Mouse (Mus musculus) neural tube, embryonic 14.5 days (tissue): ENCODE measurements around the gene Trim8. TPM values are rescaled to one million over a fixed set of nuclear protein-coding genes. Genes with fewer than 3 reads are reported as not detected.
A peak's percentile ranks its signal among the peaks of the same experiment; 100 is the strongest.

Source experiments
- ATAC-seq: fragments of 200-750 bp; cut with Nextera tagmentation; 2 replicates; pipeline ENCODE4 v1.8.0; 2017; ENCODE audit warnings: low read depth, mild to moderate bottlenecking, moderate TSS enrichment, moderate library complexity
- H3K27ac ChIP-seq: fragments of 300-500 bp; sonication (generic); 2 replicates; pipeline ENCODE4 v1.5.1; 2014; ENCODE audit warnings: low read depth, mild to moderate bottlenecking, control low read depth, low read length, moderate library complexity, mixed read lengths
- H3K27me3 ChIP-seq: fragments of 300-500 bp; sonication (generic); 2 replicates; pipeline ENCODE4 v1.6.1; 2014; ENCODE audit warnings: low read length; ENCODE audit not compliant: control insufficient read depth, insufficient read depth
- H3K36me3 ChIP-seq: fragments of 300-500 bp; sonication (generic); 2 replicates; pipeline ENCODE4 v1.6.1; 2014; ENCODE audit warnings: low read length, mixed read lengths; ENCODE audit not compliant: control insufficient read depth, insufficient read depth
- H3K4me1 ChIP-seq: fragments of 300-500 bp; sonication (generic); 2 replicates; pipeline ENCODE4 v1.6.1; 2014; ENCODE audit warnings: low read length; ENCODE audit not compliant: control insufficient read depth, insufficient read depth
- H3K4me2 ChIP-seq: fragments of 300-500 bp; sonication (generic); 2 replicates; pipeline ENCODE4 v1.6.1; 2014; ENCODE audit warnings: mild to moderate bottlenecking, low read depth, low read length, control low read depth
- H3K4me3 ChIP-seq: fragments of 300-500 bp; sonication (generic); 2 replicates; pipeline ENCODE4 v1.5.1; 2014; ENCODE audit warnings: low read depth, low read length, control low read depth, mixed read lengths
- H3K9ac ChIP-seq: fragments of 300-500 bp; sonication (generic); replicated peaks from 2 replicates; pipeline ENCODE4 v1.6.1; 2014; ENCODE audit warnings: low read depth, mild to moderate bottlenecking, control low read depth, low read length, mixed read lengths
- H3K9me3 ChIP-seq: fragments of 300-500 bp; sonication (generic); 2 replicates; pipeline ENCODE4 v1.6.1; 2016; ENCODE audit warnings: low read length; ENCODE audit not compliant: control insufficient read depth
- WGBS: fragments of 180-500 bp; shearing (Covaris S2); extraction: QIAGEN DNeasy Blood & Tissue Kit; methylation state at CpG from one replicate; pipeline ENCODE4 v1.1.7; 2014; 5-methylcytosine and 5-hydroxymethylcytosine counted together
- polyA plus RNA-seq: library from polyadenylated mRNA; unstranded; fragments of >200 nt; fragmentation: Nextera tagmentation; extraction: Ambion mirVana; gene quantifications from 2 replicates; pipeline ENCODE4 v1.2.1, GENCODE M21; 2014

Gene Trim8
- polyA plus RNA-seq, 1 experiment from 2014 or later = 32.2 TPM

GRCm38 (mm10) chr19:46483701-46484328 lies 17.7 kb upstream of the Trim8 start:
- H3K36me3 ChIP-seq = peaks cover 9% of the 10 kb centered on the region
- no peaks in the 10 kb centered on the region for H3K9me3 ChIP-seq
- no peak overlapping the region for H3K4me2 ChIP-seq
- WGBS = 66% methylated on average over 15 of the region's 15 CpGs
- H3K27ac ChIP-seq = peak overlapping the region; percentile 39
- no peaks in the 10 kb centered on the region for H3K27me3 ChIP-seq
- H3K4me1 ChIP-seq = 0 out of 2 replicates have a peak, but pooled peaks cover 7% of the 10 kb centered on the region
- no peak for ATAC-seq
- H3K4me3 ChIP-seq = no peak overlapping the region
- no peak overlapping the region for H3K9ac ChIP-seq

- Histone ChIP-seq H3K27ac (peak overlapping the region; percentile 39; the same call in 1 of the 2 replicates), H3K4me2 (no peak overlapping the region), H3K36me3 (peaks cover 9% of the 10 kb centered on the region), H3K4me1 (0 out of 2 replicates have a peak, but pooled peaks cover 7% of the 10 kb centered on the region), H3K4me3 (no peak overlapping the region), H3K27me3 (no peaks in the 10 kb centered on the region), H3K9me3 (no peaks in the 10 kb centered on the region), H3K9ac (no peak overlapping the region)
- WGBS = 77% methylated on average over 5 of the region's 5 CpGs
- ATAC-seq = no peak
Measured at GRCm38 (mm10) chr19:46484518-46484917, 17.0 kb upstream of the Trim8 start.

- 70% methylated on average over 9 of the region's 9 CpGs for WGBS
- peaks cover 5% of the 10 kb centered on the region for H3K36me3 ChIP-seq
- H3K27ac ChIP-seq = no peak overlapping the region
- no peaks in the 10 kb centered on the region for H3K9me3 ChIP-seq
- H3K27me3 ChIP-seq = no peaks in the 10 kb centered on the region
- H3K4me1 ChIP-seq = 0 out of 2 replicates have a peak, but pooled peaks cover 6% of the 10 kb centered on the region
- H3K9ac ChIP-seq = no peak overlapping the region
- H3K4me2 ChIP-seq = no peak overlapping the region
- H3K4me3 ChIP-seq = no peak overlapping the region
- no peak for ATAC-seq
Measured at GRCm38 (mm10) chr19:46485847-46486246, 15.7 kb upstream of the Trim8 start.

GRCm38 (mm10) chr19:46486709-46487108 lies 14.8 kb upstream of the Trim8 start:
- Histone ChIP-seq H3K36me3 (peaks cover 5% of the 10 kb centered on the region), H3K9me3 (no peaks in the 10 kb centered on the region), H3K9ac (no peak overlapping the region), H3K27me3 (no peaks in the 10 kb centered on the region), H3K4me1 (0 out of 2 replicates have a peak, but pooled peaks cover 2% of the 10 kb centered on the region), H3K4me2 (no peak overlapping the region), H3K27ac (no peak overlapping the region), H3K4me3 (no peak overlapping the region)
- 68% methylated on average over 2 of the region's 2 CpGs for WGBS
- ATAC-seq = no peak

GRCm38 (mm10) chr19:46489448-46489847 lies 12.1 kb upstream of the Trim8 start:
- Histone ChIP-seq H3K27me3 (no peaks in the 10 kb centered on the region), H3K4me3 (no peak overlapping the region), H3K27ac (no peak overlapping the region), H3K9me3 (no peaks in the 10 kb centered on the region), H3K36me3 (peaks cover 3% of the 10 kb centered on the region), H3K4me1 (no peaks in the 10 kb centered on the region), H3K4me2 (no peak overlapping the region), H3K9ac (no peak overlapping the region)
- WGBS = 94% methylated on average over 1 of the region's 1 CpGs
- no peak for ATAC-seq

GRCm38 (mm10) chr19:46490634-46491033 lies 10.9 kb upstream of the Trim8 start:
- Histone ChIP-seq H3K36me3 (peaks cover 3% of the 10 kb centered on the region; the same call in 1 of the 2 replicates), H3K9ac (no peak overlapping the region), H3K27ac (no peak overlapping the region), H3K27me3 (no peaks in the 10 kb centered on the region), H3K9me3 (no peaks in the 10 kb centered on the region), H3K4me2 (no peak overlapping the region), H3K4me1 (no peaks in the 10 kb centered on the region), H3K4me3 (no peak overlapping the region)
- WGBS = 7% methylated on average over 2 of the region's 2 CpGs
- ATAC-seq = no peak

- WGBS = 83% methylated on average over 8 of the region's 8 CpGs
- H3K9me3 ChIP-seq = no peaks in the 10 kb centered on the region
- H3K27ac ChIP-seq = no peak overlapping the region
- H3K27me3 ChIP-seq = no peaks in the 10 kb centered on the region
- peaks cover 3% of the 10 kb centered on the region; the same call in 1 of the 2 replicates for H3K4me1 ChIP-seq
- no peak for ATAC-seq
- no peak overlapping the region for H3K9ac ChIP-seq
- H3K36me3 ChIP-seq = no peaks in the 10 kb centered on the region
- H3K4me3 ChIP-seq = no peak overlapping the region
- no peak overlapping the region for H3K4me2 ChIP-seq
Measured at GRCm38 (mm10) chr19:46495136-46495535, 6.4 kb upstream of the Trim8 start.

GRCm38 (mm10) chr19:46497230-46497629 lies 4.3 kb upstream of the Trim8 start:
- 53% methylated on average over 2 of the region's 2 CpGs for WGBS
- Histone ChIP-seq H3K27me3 (no peaks in the 10 kb centered on the region), H3K27ac (no peak overlapping the region), H3K36me3 (no peaks in the 10 kb centered on the region), H3K9ac (no peak overlapping the region), H3K4me1 (peaks cover 3% of the 10 kb centered on the region; the same call in 1 of the 2 replicates), H3K9me3 (no peaks in the 10 kb centered on the region), H3K4me3 (no peak overlapping the region), H3K4me2 (no peak overlapping the region)
- no peak for ATAC-seq

- peak overlapping the region; percentile 41; the same call in 1 of the 2 replicates for H3K4me2 ChIP-seq
- 1% methylated on average over 3 of the region's 3 CpGs for WGBS
- H3K36me3 ChIP-seq = no peaks in the 10 kb centered on the region
- peak overlapping the region; percentile 20; the same call in 1 of the 2 replicates for H3K4me3 ChIP-seq
- H3K27me3 ChIP-seq = no peaks in the 10 kb centered on the region; the same call in 1 of the 2 replicates
- H3K9me3 ChIP-seq = no peaks in the 10 kb centered on the region
- peaks cover 5% of the 10 kb centered on the region for H3K4me1 ChIP-seq
- no peak overlapping the region for H3K9ac ChIP-seq
- peak overlapping the region; percentile 76 for H3K27ac ChIP-seq
- ATAC-seq = no peak
Measured at GRCm38 (mm10) chr19:46499539-46499835, 2.0 kb upstream of the Trim8 start.
